Mouse (Mus musculus): Measurements from ENCODE around the gene Anks1b. TPM values are rescaled to one million over a fixed set of nuclear protein-coding genes. Genes with fewer than 3 reads are reported as not detected.

The Anks1b gene
- polyA plus RNA-seq, 1 experiment = 0.19 TPM

DNA sequence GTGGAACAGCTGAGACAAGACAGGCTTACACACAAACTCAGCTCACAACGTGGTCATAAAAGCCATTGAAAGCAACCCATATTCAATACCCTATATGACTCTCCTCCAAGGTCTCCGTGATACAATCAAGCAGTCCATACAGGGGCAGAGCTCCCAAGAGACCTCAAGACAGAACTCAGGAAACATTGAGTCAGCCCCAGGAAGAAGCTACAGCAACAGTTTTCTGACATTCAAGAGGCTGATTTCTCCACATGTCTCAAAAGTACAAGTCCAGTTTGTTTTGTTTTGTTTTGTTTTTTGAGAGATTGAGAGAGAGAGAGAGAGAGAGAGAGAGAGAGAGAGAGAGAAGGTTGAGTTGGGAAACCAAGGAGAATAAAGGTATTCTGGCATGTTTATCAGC is 1100.8 kb downstream of the Anks1b start:
- Histone ChIP-seq H3K4me3 (ENCODE audit: extremely low read depth, insufficient read depth, insufficient read length) (no peak overlapping the region), H3K27me3 (ENCODE audit: control insufficient read depth, insufficient read depth, low read length) (peaks cover 7% of the 10 kb centered on the region; the same call in 1 of the 2 replicates), H3K4me1 (ENCODE audit: control insufficient read depth, insufficient read depth, insufficient read length) (peaks cover 2% of the 10 kb centered on the region), H3K36me3 (ENCODE audit: control insufficient read depth, insufficient read depth, low read length) (no peaks in the 10 kb centered on the region), H3K27ac (ENCODE audit: insufficient read depth, low read length) (no peak overlapping the region)
- DNase-seq (ENCODE audit: low read depth in 1 of 2, low spot score in 2 of 2) = no peak
- WGBS = 33% methylated on average over 2 of the region's 2 CpGs
- TF ChIP-seq CTCF (IDR thresholded peaks at IDR 0.05; ENCODE audit: extremely low read depth, insufficient read depth, insufficient read length, insufficient replicate concordance) (no peak), POLR2A (IDR thresholded peaks at IDR 0.05; ENCODE audit: low read depth, low read length) (no peak)

DNA sequence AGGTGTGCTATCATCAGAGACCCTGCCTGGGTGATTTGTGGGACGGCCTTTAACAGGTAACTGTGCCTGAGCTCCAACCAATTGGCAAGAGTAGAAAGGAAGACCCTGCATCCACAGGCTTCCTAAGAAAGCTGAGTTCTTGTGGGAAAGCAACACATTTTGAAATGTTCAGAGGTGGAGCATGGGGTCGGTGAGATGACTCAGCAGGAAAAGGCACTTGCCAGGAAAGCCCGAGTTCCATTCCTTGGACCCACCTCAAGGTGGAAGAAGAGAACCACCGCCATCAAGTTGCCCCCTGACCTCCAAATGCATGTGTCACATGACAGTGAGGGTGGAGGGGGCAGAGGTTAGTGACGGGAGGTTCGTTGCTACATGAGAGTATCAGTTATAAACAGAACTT is 1101.2 kb downstream of the Anks1b start:
- no peak for TF ChIP-seq CTCF (IDR thresholded peaks at IDR 0.05; ENCODE audit: extremely low read depth, insufficient read depth, insufficient read length, insufficient replicate concordance)
- TF ChIP-seq POLR2A (IDR thresholded peaks at IDR 0.05; ENCODE audit: low read depth, low read length) = no peak
- Histone ChIP-seq H3K27ac (ENCODE audit: insufficient read depth, low read length) (no peak overlapping the region), H3K36me3 (ENCODE audit: control insufficient read depth, insufficient read depth, low read length) (no peaks in the 10 kb centered on the region), H3K27me3 (ENCODE audit: control insufficient read depth, insufficient read depth, low read length) (peaks cover 5% of the 10 kb centered on the region; the same call in 1 of the 2 replicates), H3K4me1 (ENCODE audit: control insufficient read depth, insufficient read depth, insufficient read length) (peaks cover under 1% of the 10 kb centered on the region), H3K4me3 (ENCODE audit: extremely low read depth, insufficient read depth, insufficient read length) (no peak overlapping the region)
- DNase-seq (ENCODE audit: low read depth in 1 of 2, low spot score in 2 of 2) = no peak
- WGBS = 62% methylated on average over 6 of the region's 6 CpGs

DNA sequence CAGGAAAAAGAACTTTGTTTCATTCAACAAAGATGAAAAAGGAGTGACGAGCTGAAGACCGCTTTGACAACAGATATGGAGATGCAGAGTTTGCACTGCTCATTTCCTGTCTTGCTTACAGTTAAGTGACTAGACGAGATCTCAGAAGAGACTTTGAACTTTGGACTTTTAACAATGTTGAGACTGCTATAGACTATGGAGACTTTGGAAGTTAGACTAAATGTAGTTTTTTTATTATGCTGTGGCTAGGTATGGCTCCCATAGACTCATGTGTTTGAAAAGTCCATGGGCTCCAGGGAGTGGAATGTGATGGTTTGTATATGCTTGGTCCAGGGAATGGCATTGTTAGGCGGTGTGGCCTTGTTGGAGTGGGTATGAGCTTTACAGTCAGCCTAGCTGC is 1108.5 kb downstream of the Anks1b start:
- TF ChIP-seq CTCF (IDR thresholded peaks at IDR 0.05; ENCODE audit: extremely low read depth, insufficient read depth, insufficient read length, insufficient replicate concordance) (no peak), POLR2A (IDR thresholded peaks at IDR 0.05; ENCODE audit: low read depth, low read length) (no peak)
- no peak overlapping the region for H3K4me3 ChIP-seq (ENCODE audit: extremely low read depth, insufficient read depth, insufficient read length)
- H3K27ac ChIP-seq (ENCODE audit: insufficient read depth, low read length) = no peak overlapping the region
- WGBS = 75% methylated on average over 4 of the region's 4 CpGs
- DNase-seq (ENCODE audit: low read depth in 1 of 2, low spot score in 2 of 2) = no peak
- no peaks in the 10 kb centered on the region for H3K36me3 ChIP-seq (ENCODE audit: control insufficient read depth, insufficient read depth, low read length)
- no peaks in the 10 kb centered on the region for H3K27me3 ChIP-seq (ENCODE audit: control insufficient read depth, insufficient read depth, low read length)
- no peaks in the 10 kb centered on the region; the same call in 1 of the 2 replicates for H3K4me1 ChIP-seq (ENCODE audit: control insufficient read depth, insufficient read depth, insufficient read length)

DNA sequence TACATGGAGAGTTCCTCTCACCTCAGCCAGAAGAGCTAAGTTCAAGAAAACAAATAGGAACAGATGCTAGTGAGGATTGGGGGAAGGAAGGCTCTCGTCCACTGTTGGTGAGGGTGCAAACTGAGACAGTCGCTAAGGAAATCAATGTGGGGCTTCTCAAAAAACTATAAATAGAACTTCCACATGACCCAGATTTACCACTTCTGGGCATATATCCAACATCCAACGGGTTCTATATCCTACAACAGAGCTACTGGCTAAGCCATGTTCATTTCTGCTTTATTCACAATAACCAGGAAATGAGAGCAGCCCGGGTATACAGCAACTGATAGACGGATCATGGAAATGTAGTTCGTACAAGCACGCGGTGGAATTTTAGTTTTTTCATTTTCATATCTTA is 1109.7 kb downstream of the Anks1b start:
- H3K36me3 ChIP-seq (ENCODE audit: control insufficient read depth, insufficient read depth, low read length) = no peaks in the 10 kb centered on the region
- no peak for DNase-seq (ENCODE audit: low read depth in 1 of 2, low spot score in 2 of 2)

DNA sequence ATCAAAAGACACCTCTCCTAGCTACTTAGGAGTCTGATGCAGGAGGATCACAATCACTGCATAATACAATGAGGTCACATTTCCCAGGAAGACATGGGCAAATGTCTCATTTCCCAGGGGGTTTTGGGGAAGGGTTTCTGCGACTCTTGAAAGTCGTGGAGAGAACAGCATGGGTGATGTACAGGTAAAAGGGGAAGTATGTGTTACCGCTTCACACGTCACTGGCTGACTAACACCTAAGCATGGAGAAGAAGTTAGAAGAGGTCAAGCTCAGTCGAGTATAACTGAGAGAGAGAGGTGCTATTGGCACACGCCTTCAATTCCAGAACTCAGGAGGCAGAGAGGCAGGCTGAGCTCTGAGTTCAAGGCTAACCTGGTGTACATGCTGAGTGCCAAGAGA is 1117.0 kb downstream of the Anks1b start:
- 0 out of 2 replicates have a peak overlapping the region, but pooled peaks have one; percentile 4 for H3K27ac ChIP-seq (ENCODE audit: insufficient read depth, low read length)
- peak in 1 of 2 experiments; percentile 30 for DNase-seq (ENCODE audit: low read depth in 1 of 2, low spot score in 2 of 2)
- H3K36me3 ChIP-seq (ENCODE audit: control insufficient read depth, insufficient read depth, low read length) = peaks cover 9% of the 10 kb centered on the region
- H3K27me3 ChIP-seq (ENCODE audit: control insufficient read depth, insufficient read depth, low read length) = no peaks in the 10 kb centered on the region
- H3K4me1 ChIP-seq (ENCODE audit: control insufficient read depth, insufficient read depth, insufficient read length) = no peaks in the 10 kb centered on the region
- TF ChIP-seq CTCF (IDR thresholded peaks at IDR 0.05; ENCODE audit: extremely low read depth, insufficient read depth, insufficient read length, insufficient replicate concordance) (no peak), POLR2A (IDR thresholded peaks at IDR 0.05; ENCODE audit: low read depth, low read length) (no peak)
- WGBS = 52% methylated on average over 6 of the region's 6 CpGs
- H3K4me3 ChIP-seq (ENCODE audit: extremely low read depth, insufficient read depth, insufficient read length) = no peak overlapping the region

More for the DNA sequence above, 1109.7 kb downstream of the Anks1b start:
- WGBS = 43% methylated on average over 8 of the region's 8 CpGs
- H3K4me1 ChIP-seq (ENCODE audit: control insufficient read depth, insufficient read depth, insufficient read length) = no peaks in the 10 kb centered on the region; the same call in 1 of the 2 replicates
- TF ChIP-seq CTCF (IDR thresholded peaks at IDR 0.05; ENCODE audit: extremely low read depth, insufficient read depth, insufficient read length, insufficient replicate concordance) (no peak), POLR2A (IDR thresholded peaks at IDR 0.05; ENCODE audit: low read depth, low read length) (no peak)
- H3K4me3 ChIP-seq (ENCODE audit: extremely low read depth, insufficient read depth, insufficient read length) = no peak overlapping the region
- no peak overlapping the region for H3K27ac ChIP-seq (ENCODE audit: insufficient read depth, low read length)
- no peaks in the 10 kb centered on the region for H3K27me3 ChIP-seq (ENCODE audit: control insufficient read depth, insufficient read depth, low read length)

DNA sequence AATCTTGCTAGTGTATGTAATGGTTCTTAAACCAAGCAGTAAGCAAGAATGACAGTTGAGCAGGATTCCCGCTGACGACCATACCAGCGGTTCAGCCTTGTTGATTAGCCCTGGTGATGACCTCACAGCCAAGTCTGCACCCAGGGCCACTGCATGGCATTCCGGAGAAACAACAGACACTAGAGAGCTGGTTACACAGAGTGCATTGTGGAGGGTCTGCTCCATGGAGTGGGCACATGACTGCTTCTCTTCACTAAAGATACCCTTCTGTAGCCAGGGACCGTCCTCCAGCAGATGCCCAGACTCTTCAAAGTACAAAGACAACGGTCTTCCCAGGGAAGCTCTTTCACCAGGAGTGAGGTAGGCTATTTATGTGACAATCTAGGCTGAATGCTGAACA is 1118.9 kb downstream of the Anks1b start:
- H3K27me3 ChIP-seq (ENCODE audit: control insufficient read depth, insufficient read depth, low read length) = no peaks in the 10 kb centered on the region
- H3K36me3 ChIP-seq (ENCODE audit: control insufficient read depth, insufficient read depth, low read length) = peaks cover 16% of the 10 kb centered on the region
- H3K27ac ChIP-seq (ENCODE audit: insufficient read depth, low read length) = no peak overlapping the region
- WGBS = 96% methylated on average over 6 of the region's 6 CpGs
- H3K4me1 ChIP-seq (ENCODE audit: control insufficient read depth, insufficient read depth, insufficient read length) = no peaks in the 10 kb centered on the region
- TF ChIP-seq POLR2A (IDR thresholded peaks at IDR 0.05; ENCODE audit: low read depth, low read length) (no peak), CTCF (IDR thresholded peaks at IDR 0.05; ENCODE audit: extremely low read depth, insufficient read depth, insufficient read length, insufficient replicate concordance) (no peak)
- DNase-seq (ENCODE audit: low read depth in 1 of 2, low spot score in 2 of 2) = no peak
- H3K4me3 ChIP-seq (ENCODE audit: extremely low read depth, insufficient read depth, insufficient read length) = no peak overlapping the region

DNA sequence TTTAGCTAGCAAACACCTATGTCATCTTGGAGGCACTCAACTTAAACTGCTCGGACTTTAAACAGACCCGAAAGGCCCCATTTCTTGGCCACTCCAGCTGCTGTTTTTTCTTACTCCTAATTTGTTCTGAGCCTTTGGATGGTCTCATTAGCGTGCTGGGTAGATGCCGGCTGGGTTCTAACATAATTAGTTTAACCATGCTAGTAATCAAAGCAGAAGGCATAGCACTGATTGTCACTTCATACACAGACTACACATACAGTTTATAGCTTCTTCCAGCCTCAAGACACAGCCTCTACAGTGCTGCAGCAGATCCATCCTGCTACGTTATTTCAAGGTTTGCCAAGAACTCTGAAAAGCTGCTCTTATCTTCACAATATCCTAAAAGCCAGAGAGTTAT is 1120.6 kb downstream of the Anks1b start:
- DNase-seq (ENCODE audit: low read depth in 1 of 2, low spot score in 2 of 2) = no peak
- WGBS = 95% methylated on average over 5 of the region's 5 CpGs
- H3K36me3 ChIP-seq (ENCODE audit: control insufficient read depth, insufficient read depth, low read length) = peaks cover 16% of the 10 kb centered on the region
- H3K27me3 ChIP-seq (ENCODE audit: control insufficient read depth, insufficient read depth, low read length) = no peaks in the 10 kb centered on the region
- H3K4me1 ChIP-seq (ENCODE audit: control insufficient read depth, insufficient read depth, insufficient read length) = no peaks in the 10 kb centered on the region
- no peak overlapping the region for H3K27ac ChIP-seq (ENCODE audit: insufficient read depth, low read length)
- TF ChIP-seq CTCF (IDR thresholded peaks at IDR 0.05; ENCODE audit: extremely low read depth, insufficient read depth, insufficient read length, insufficient replicate concordance) = no peak
- TF ChIP-seq POLR2A (IDR thresholded peaks at IDR 0.05; ENCODE audit: low read depth, low read length) = no peak
- H3K4me3 ChIP-seq (ENCODE audit: extremely low read depth, insufficient read depth, insufficient read length) = no peak overlapping the region
